Mouse (Mus musculus) MN1 (cell line): Measurements from ENCODE around the gene Rgs3.
A peak's percentile ranks its signal among the peaks of the same experiment; 100 is the strongest.

Source experiments
- DNase-seq: peaks from one replicate; pipeline ENCODE4 v3.0.0-alpha.2; 2016; ENCODE audit warnings: low spot score

Rgs3 gene

GRCm38 (mm10) chr4:62605856-62606541 lies 46.4 kb downstream of the Rgs3 start:
- DNase-seq, result no peak

DNA sequence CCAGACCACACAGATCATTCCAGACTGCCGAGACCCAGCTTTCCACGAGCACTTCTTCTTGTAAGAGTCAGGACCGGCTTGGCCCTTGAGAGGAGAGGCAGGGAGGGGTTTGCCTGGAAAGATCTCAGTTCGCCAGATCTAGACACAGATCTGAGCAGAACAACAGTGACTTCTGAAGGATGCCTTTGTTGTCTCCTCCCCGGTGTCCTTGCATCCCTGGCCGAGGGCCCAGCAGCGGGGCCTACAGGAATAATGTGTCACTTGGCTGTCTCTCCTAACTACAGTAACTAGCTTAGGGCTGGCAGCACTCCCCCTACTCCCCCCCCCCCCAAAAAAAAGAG lies 46.9 kb downstream of the Rgs3 start:
- no peak for DNase-seq

GRCm38 (mm10) chr4:62606905-62607304 lies 47.3 kb downstream of the Rgs3 start:
- no peak for DNase-seq

DNA sequence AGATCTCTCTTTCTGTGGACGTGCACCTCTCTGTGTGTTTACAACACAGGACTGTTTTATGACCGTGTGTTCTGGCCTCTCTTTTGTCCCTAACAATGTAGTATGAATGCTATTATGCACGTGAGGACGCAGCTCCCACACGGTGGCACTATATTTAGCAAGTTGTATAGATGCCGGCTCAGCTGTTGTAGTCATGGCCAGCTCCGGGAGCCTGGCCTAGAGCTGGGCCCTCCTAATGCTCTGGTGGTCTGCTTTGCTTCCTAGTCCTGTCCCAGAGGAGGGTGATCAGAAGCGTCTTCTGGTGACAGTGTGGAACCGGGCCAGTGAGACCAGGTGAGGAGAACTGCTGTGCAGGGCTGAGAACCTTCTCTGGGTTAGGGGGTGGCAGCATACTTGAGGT lies 47.7 kb downstream of the Rgs3 start:
- no peak for DNase-seq

DNA sequence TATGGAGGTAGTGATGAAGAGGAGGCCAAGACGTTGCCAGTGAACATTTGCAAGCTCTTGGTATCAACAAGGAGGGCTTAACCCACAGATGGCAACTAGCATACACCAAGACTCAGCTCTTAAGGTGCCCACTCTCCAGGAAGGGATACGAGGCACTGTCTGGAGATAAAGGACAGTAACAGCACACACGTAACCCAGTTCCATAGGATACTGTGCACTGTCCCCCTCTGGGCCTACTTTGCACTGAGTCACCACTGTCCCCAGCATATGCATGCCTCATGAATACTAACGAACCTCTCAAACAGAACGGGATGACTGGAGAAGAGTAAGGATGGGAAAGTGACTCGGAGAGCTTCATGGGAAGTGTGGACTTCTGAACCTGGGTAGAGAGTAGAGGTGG lies 48.2 kb downstream of the Rgs3 start:
- DNase-seq, result no peak

DNA sequence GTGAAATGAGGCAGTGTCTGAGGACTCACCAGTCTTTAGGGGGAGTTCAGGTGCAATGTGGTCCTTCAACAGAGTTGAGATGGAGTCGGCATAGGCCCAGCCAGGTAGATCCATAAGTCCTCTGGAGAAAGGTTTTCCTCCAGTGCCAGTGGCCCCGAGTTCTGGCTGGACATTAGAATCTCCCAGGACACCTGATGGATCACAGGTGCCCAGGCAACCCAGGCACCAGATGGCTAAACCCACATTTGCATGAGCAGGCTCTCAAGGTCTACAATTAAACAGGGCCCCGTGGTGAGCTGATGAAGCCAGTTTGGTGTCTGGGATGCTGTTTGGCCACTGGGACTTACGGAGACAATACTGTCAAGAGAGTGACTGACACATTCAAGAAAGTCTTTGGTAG lies 49.7 kb downstream of the Rgs3 start:
- no peak for DNase-seq

- peak; percentile 68 for DNase-seq
These were observed 50.6 kb downstream of the Rgs3 start for GRCm38 (mm10) chr4:62610142-62610675.

DNA sequence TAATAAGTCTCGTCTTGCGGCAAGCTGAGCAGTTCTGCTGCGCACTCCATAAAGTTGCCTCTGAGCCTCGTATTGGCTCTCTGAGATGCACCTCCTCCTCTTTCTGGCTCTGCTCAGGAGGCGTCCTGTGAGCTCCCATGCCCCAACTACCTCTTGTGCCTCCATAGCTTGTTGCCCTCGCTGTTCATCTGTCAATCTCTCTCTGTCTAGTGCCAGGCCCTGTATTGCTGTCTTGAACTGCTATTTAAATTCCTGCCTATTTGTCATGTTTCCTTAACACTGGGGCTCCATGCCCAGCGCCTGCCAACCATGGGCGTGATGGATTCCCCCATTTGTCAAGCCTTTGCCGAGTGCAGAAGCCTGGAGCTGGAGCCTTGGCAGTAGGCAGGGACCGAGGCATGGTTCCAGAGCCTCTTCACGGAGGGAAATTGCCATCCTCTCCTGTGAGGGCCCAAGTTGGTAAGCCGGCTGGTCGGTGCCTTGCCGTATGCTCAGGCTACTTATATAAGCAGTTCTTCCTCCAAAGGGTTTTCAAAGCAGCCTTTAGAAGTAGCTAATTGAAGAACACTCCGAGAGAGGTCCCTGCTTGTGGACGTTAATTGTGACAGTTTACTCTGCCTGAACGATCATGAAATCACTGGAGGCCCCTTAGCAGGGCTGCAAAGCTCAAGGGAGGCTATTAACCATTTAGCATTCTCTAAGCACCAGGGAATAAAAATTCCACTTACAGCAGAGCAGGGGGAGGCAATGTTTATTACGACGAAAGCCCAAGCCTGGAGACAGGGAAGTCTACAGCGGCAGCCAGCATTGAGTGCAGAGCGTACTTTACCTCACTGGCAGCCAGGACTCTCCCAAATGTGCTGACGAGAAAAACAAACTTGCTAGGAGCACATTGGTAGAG lies 53.2 kb downstream of the Rgs3 start:
- DNase-seq, result no peak

DNA sequence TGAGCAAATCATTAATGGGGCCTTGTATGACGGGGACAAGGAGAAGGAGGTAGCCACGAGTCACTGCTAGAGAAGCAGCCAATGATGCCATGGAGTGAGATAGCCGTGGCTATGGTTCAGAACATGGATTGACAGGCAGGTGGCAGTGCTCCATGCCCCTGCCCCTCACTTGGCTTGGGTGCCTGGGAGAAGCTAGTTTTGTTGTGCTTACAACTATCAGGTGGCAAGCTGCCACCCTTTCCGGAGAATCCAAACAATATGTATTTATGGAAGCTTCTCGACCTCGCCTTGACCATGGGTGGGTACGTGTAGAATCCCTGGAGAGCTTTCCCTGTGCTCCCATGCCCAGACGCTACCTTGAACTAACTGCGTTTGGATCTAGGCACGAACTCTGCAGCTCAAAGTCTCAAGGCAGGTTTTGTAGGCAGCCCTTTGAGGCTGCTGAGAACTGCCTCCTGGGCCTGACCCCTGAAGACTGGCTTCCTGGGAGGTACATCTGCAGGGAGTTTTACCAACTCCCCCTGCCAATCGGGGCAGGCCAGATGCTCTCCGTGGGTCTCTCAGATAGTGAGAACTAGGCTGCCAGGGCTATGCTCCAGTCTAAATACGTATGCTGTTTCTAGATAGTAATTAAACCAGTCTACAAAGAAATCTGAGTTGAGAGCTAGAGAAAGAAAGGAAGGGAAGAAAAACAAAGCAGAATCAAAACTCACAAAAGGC lies 54.2 kb downstream of the Rgs3 start:
- DNase-seq, result no peak

DNA sequence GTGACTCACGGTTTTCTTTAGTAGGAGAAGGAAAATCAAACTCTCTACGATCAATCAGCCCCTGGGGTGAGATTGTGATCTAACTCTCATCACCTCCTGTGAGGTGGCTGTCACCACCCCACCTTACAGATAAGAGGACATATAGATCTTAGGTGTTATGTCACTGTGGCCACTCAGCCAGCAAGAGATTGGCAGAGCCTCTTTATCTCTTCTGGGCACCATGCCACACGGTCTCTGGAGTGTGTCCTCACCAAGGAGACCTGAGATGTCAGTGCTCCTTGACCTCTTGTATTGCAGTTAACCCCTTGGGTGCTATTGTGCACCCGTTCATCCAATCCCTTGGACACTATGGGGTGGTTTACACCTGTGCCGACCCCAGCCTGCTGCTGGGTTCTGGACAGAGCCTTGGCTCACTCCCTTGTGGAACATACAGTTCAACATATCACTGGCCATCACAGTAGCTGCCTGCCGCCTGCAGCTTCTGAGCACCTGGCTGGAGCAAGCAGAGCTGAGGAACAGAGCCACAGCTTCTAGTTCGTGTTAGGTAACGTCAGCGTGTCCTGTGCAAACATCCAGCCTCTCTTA lies 58.3 kb downstream of the Rgs3 start:
- DNase-seq, result no peak

- DNase-seq, result no peak
These were observed 59.8 kb downstream of the Rgs3 start for GRCm38 (mm10) chr4:62619232-62619964.

- DNase-seq, result no peak
These were observed 60.3 kb downstream of the Rgs3 start for GRCm38 (mm10) chr4:62619965-62620244.

DNA sequence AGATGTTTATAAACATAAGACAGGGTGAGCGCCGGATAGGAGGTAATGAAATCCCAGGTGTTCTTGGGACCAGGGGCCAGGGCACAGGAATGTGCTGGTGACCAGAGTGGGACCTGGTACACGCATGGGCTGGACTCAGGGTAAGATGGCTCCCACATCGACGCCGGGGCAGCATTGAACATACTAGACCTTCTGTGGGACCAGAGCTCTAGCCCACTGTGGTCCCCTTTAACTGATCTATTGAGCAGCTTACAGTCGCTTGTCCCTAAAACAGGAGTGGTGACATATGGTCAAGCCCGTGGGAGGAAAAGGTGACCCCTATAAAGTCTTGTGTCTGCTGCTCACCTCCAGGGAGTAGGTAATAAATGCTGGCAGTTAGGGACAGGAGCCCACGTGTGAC lies 61.5 kb downstream of the Rgs3 start:
- DNase-seq, result no peak

- no peak for DNase-seq
These were observed 62.4 kb downstream of the Rgs3 start for GRCm38 (mm10) chr4:62621880-62622675.

- no peak for DNase-seq
These were observed 63.8 kb downstream of the Rgs3 start for GRCm38 (mm10) chr4:62623251-62624015.

DNA sequence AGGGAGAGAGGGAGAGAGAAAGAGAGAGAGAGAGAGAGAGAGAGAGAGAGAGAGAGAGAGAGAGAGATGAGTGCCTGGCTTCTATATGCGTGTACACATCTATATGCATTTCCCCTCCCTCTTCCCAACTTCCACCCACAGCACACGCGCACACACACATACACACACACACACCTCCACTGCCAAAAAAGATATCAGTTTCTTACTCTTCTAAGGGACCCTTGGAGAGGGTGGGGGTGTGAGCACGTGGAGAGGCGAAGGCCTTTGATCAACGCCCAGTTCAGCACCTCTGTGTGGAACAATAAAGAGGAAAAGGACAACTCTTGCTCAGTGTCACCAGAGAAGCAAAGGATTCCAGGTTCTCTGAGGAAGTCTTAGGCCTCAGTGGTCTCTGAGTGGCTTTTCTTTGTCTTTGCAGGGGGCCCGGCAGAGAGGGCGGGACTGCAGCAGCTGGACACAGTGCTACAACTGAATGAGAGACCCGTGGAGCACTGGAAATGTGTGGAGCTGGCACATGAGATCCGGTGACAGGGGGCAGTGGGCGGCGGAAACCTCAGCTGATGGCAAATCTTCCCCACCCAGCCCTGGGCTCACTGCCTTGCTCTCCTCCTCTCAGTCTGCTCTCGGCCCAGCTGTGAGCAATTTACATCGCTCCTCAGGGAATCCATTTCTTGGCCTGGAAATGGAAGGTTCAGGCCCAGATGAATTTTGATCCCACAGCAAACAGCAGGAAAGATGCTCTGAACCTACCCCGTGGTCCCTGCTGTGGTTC lies 65.2 kb downstream of the Rgs3 start:
- no peak for DNase-seq

DNA sequence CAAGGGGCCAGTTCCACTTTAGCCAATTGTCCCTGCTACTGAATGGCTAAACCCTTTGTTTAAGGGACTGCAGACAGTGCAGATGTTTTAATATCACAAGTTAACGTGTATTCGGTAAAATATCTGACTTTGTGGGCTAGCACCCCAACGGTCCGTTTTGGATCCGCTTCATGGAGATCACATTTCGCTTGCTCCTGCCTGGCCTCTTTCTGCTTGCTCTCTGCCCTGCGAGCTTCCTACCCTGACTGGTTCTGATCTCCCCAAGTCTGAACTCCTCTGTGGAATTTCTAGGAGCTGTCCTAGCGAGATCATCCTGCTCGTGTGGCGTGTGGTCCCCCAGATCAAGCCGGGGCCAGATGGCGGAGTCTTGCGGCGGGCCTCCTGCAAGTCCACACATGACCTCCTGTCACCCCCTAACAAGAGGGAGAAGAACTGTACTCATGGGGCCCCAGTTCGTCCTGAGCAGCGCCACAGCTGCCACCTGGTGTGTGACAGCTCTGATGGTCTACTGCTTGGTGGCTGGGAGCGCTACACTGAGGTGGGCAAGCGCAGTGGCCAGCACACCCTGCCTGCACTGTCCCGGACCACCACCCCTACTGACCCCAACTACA lies 65.9 kb downstream of the Rgs3 start:
- DNase-seq, result no peak

DNA sequence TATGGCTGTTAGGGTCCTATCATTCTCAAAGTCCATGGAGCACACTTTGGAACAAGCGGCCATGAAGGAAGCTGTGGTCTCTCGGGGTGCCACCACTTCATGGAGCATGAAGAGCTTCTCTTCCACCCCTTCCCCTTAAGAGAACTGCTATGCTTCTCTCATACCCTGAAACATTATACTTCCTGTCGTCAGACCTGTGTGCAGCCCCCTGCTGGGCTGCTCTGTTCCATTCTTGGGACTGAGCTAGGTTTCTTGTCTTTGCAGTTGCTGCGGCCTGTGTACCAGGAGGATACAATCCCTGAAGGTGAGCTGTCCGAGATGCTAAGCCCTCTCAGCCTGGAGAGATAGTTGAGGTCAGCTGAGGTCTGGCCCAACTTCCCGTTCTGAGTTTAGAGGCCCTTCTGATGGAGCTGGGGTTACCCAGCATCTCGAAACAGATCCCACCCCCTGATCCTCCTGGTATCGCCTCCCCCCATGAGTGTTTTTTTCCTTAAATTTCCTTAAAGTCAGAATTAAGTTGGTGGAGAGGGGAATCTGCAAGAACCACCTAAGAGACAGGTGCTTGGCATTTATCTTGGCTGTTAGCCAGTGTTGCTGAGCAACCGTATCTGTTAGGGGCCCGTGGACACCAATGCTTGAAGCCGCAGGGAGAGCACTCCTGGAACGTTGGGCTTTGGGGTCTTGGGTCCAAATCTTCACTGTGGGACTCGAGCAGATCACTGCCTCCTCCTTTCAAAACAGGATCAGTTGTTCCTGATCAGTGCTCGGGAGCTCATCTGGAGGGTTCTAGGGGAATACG lies 66.8 kb downstream of the Rgs3 start:
- DNase-seq, result no peak
